Mouse (Mus musculus): ENCODE measurements at regions not wholly inside any gene's neighbourhood (a gene's known extent, or its start where the extent isn't known, plus 50 kb on each side); places are given as distances from the start of the nearest gene placed in this dataset.

- Histone ChIP-seq H3K9ac (ENCODE audit: insufficient read depth, low read depth) (no peak overlapping the region), H3K4me3 (replicated peaks in 1 of 3; ENCODE audit: low read depth in 2 of 3, low read length in 2 of 3, poor library complexity in 1 of 3) (no peak overlapping the region), H3K9me3 (replicated peaks; ENCODE audit: low read length) (peaks cover 11% of the 10 kb centered on the region), H3K27me3 (replicated peaks) (peaks cover 24% of the 10 kb centered on the region), H3K4me2 (ENCODE audit: insufficient read depth, low read depth, poor library complexity, severe bottlenecking) (no peak overlapping the region), H3K36me3 (replicated peaks in 1 of 2; ENCODE audit: control insufficient read depth in 1 of 2, insufficient read depth in 1 of 2, low read length in 1 of 2) (no peaks in the 10 kb centered on the region), H3K4me1 (ENCODE audit: control insufficient read depth in 1 of 2, insufficient read depth in 2 of 2) (peaks cover 8 to 23% of the 10 kb centered on the region in 2 experiments; a peak in 3 of 4 replicates), H3K27ac (ENCODE audit: insufficient read depth, low read depth) (no peak overlapping the region), H3K79me2 (replicated peaks; ENCODE audit: control insufficient read depth, extremely low read depth, insufficient read depth, poor library complexity, severe bottlenecking) (no peaks in the 10 kb centered on the region)
- no peak for DNase-seq (ENCODE audit: extremely low read depth)
- no peak for TF ChIP-seq ZC3H11A (IDR thresholded peaks at IDR 0.05; ENCODE audit: low read depth, low read length)
- no peak for TF ChIP-seq CHD1 (IDR thresholded peaks at IDR 0.05; ENCODE audit: low read depth, low read length)
- TF ChIP-seq RAD21 (IDR thresholded peaks at IDR 0.05; ENCODE audit: low read depth, low read length): peak; percentile 8
- no peak for TF ChIP-seq MXI1 (IDR thresholded peaks at IDR 0.05; ENCODE audit: low read depth, low read length)
- TF ChIP-seq E2F4 (IDR thresholded peaks at IDR 0.05; ENCODE audit: insufficient replicate concordance, low read depth, low read length): no peak
- no peak for TF ChIP-seq IRF4 (IDR thresholded peaks at IDR 0.05; ENCODE audit: low read depth, low read length)
- no peak for TF ChIP-seq NELFE (IDR thresholded peaks at IDR 0.05; ENCODE audit: low read depth, low read length)
- peak; percentile 21; the same call in 1 of the 2 replicates for TF ChIP-seq SMC3 (IDR thresholded peaks at IDR 0.05; ENCODE audit: low read depth, low read length)
- peak; percentile 17 to 36; a peak in 3 of 4 replicates for TF ChIP-seq CTCF (conservative IDR thresholded peaks at IDR 0.05 in 1 of 2, IDR thresholded peaks at IDR 0.05 in 1 of 2; ENCODE audit: low read depth in 2 of 2, low read length in 2 of 2)
- dilution Hi-C loops (cut with MboI; ENCODE audit: extremely low pct_ligation_motif_present, extremely low pct_unique_long_range_greater_than_20kb, low sequenced_read_pairs): no loop called here
- in situ Hi-C loops (cut with MboI; ENCODE audit: low pct_ligation_motif_present, low pct_unique_long_range_greater_than_20kb, low sequenced_read_pairs): no loop called here
These were observed 216.7 kb downstream of the Uaca start for GRCm38 (mm10) chr9:61011066-61011465.

GRCm38 (mm10) chr9:61012771-61013540, 218.6 kb downstream of the Uaca start:
- Histone ChIP-seq H3K9ac (ENCODE audit: insufficient read depth, low read depth) (no peak overlapping the region), H3K9me3 (replicated peaks; ENCODE audit: low read length) (peaks cover 8% of the 10 kb centered on the region), H3K27me3 (replicated peaks) (peaks cover 39% of the 10 kb centered on the region), H3K4me2 (ENCODE audit: insufficient read depth, low read depth, poor library complexity, severe bottlenecking) (no peak overlapping the region), H3K27ac (ENCODE audit: insufficient read depth, low read depth) (no peak overlapping the region), H3K79me2 (replicated peaks; ENCODE audit: control insufficient read depth, extremely low read depth, insufficient read depth, poor library complexity, severe bottlenecking) (no peaks in the 10 kb centered on the region), H3K4me1 (ENCODE audit: control insufficient read depth in 1 of 2, insufficient read depth in 2 of 2) (peaks cover 10 to 37% of the 10 kb centered on the region in 2 experiments; a peak in 3 of 4 replicates), H3K36me3 (replicated peaks in 1 of 2; ENCODE audit: control insufficient read depth in 1 of 2, insufficient read depth in 1 of 2, low read length in 1 of 2) (no peaks in the 10 kb centered on the region), H3K4me3 (replicated peaks in 1 of 3; ENCODE audit: low read depth in 2 of 3, low read length in 2 of 3, poor library complexity in 1 of 3) (no peak overlapping the region)
- in situ Hi-C loops (cut with MboI; ENCODE audit: low pct_ligation_motif_present, low pct_unique_long_range_greater_than_20kb, low sequenced_read_pairs) (no loop called here), dilution Hi-C loops (cut with MboI; ENCODE audit: extremely low pct_ligation_motif_present, extremely low pct_unique_long_range_greater_than_20kb, low sequenced_read_pairs) (no loop called here)
- DNase-seq (ENCODE audit: extremely low read depth): peak; percentile 92
- TF ChIP-seq MXI1 (IDR thresholded peaks at IDR 0.05; ENCODE audit: low read depth, low read length): no peak
- no peak for TF ChIP-seq RAD21 (IDR thresholded peaks at IDR 0.05; ENCODE audit: low read depth, low read length)
- no peak for TF ChIP-seq CHD1 (IDR thresholded peaks at IDR 0.05; ENCODE audit: low read depth, low read length)
- TF ChIP-seq KAT2A (IDR thresholded peaks at IDR 0.05; ENCODE audit: insufficient replicate concordance, low read length): no peak
- TF ChIP-seq CHD2 (IDR thresholded peaks at IDR 0.05; ENCODE audit: low read length): no peak
- no peak for TF ChIP-seq E2F4 (IDR thresholded peaks at IDR 0.05; ENCODE audit: insufficient replicate concordance, low read depth, low read length)
- TF ChIP-seq ETS1 (conservative IDR thresholded peaks at IDR 0.05; ENCODE audit: low read depth, low read length): 0 out of 2 replicates have a peak, but pooled peaks have one; percentile 35
- no peak for TF ChIP-seq RCOR1 (conservative IDR thresholded peaks at IDR 0.05; ENCODE audit: low read depth, low read length)
- 0 out of 2 replicates have a peak, but pooled peaks have one; percentile 26 for TF ChIP-seq TCF12 (IDR thresholded peaks at IDR 0.05; ENCODE audit: low read depth, low read length)
- peak; percentile 72 for TF ChIP-seq BHLHE40 (IDR thresholded peaks at IDR 0.05; ENCODE audit: low read depth, low read length)
- peak; percentile 24 to 40; a peak in 2 of 4 replicates for TF ChIP-seq CTCF (conservative IDR thresholded peaks at IDR 0.05 in 1 of 2, IDR thresholded peaks at IDR 0.05 in 1 of 2; ENCODE audit: low read depth in 2 of 2, low read length in 2 of 2)
- no peak for TF ChIP-seq ELF1 (IDR thresholded peaks at IDR 0.05; ENCODE audit: low read depth, low read length)
- no peak for TF ChIP-seq TBP (conservative IDR thresholded peaks at IDR 0.05; ENCODE audit: low read depth, low read length)
- peak; percentile 61; the same call in 1 of the 2 replicates for TF ChIP-seq MAFK (IDR thresholded peaks at IDR 0.05; ENCODE audit: insufficient replicate concordance, low read length)
